Mouse (Mus musculus) left cerebral cortex, adult 11 months (tissue): ENCODE measurements around the gene Susd2.

Experiments
- DNase-seq: peaks from one replicate; pipeline ENCODE4 v3.0.0; 2022; ENCODE audit warnings: low spot score

The Susd2 gene

GRCm38 (mm10) chr10:75625920-75626319 lies 17.9 kb downstream of the Susd2 start:
- no peak for DNase-seq

- no peak for DNase-seq
Measured at GRCm38 (mm10) chr10:75620818-75621217, 23.0 kb downstream of the Susd2 start.

GRCm38 (mm10) chr10:75616044-75616443 lies 27.8 kb downstream of the Susd2 start:
- no peak for DNase-seq

DNA sequence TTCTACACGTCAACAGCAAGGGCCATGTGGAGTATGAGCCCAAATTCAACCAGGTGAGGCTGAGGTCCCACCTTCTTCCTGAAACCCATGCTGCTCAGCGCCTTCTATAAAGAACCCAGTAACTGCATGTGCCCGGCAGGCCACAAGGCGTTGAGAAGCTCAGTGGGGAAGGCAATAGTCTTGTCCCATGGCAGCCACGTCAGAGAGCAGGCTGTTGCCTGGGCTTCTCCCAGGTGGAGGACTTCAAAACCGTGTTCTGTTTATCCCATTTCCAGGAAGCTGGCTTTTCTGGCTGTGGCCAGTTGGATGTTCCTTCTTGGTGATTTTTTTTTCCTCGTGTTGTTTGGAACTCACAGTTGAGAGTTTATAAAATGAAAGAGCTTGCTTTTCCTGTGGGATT lies 33.3 kb downstream of the Susd2 start:
- no peak for DNase-seq

DNA sequence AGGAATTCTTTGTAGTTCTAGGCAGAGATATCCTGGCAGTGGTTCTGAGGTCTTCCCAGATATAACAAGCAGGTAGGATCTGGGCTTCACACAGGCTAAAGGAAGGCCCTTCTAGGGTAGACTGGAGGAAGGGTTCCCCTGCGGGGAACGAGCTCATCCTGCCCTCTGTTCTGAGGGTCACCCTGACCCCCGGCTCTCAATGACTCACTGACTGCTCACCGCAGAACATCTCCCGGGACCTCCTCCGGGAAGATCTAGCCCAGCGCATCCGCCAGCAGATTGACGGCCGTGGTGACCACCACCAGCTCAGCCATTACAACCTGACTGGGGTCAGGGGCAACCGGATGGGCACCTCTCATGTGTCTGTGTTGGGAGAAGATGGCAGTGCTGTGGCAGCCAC lies 34.8 kb downstream of the Susd2 start:
- DNase-seq: no peak

DNA sequence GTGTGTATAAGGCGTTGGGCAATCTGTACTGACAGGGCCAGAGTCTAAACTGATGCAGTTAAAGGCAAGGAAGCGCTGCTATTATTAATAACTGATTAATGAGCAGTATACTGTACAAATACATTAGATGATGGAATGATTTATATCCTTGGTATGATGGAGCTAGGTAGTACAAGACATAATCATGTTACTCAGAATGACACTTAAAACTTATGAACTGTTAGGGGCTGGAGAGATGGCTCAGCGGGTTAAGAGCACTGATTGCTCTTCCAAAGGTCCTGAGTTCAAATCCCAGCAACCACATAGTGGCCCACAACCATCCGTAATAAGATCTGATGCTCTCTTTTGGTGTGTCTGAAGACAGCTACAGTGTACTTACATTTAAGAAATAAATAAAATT lies 36.6 kb downstream of the Susd2 start:
- DNase-seq: no peak

- DNase-seq: no peak
Measured at GRCm38 (mm10) chr10:75605162-75605846, 38.5 kb downstream of the Susd2 start.

GRCm38 (mm10) chr10:75600189-75600730 lies 43.5 kb downstream of the Susd2 start:
- DNase-seq: no peak

- DNase-seq: no peak
Measured at GRCm38 (mm10) chr10:75595981-75596380, 47.8 kb downstream of the Susd2 start.

DNA sequence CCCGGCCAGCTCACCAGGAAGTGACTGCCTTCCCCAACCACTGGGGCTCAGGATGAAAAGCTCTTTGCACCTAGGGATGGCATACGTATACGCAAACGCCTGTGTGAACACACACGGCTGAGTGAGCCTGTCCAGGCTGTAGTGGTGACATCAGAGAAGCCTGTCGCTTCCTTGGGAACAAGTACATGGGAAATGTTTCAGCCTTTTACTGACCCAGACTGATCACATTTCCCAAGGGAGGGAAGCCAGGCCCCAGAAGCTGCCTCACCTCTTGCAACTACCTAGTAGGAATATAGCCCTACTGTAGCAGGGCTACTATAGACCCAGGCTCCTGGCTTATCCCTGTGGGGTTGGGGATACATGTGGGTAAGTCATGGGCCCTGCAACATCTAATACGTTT lies 51.2 kb downstream of the Susd2 start:
- no peak for DNase-seq

- DNase-seq: no peak
Measured at GRCm38 (mm10) chr10:75591211-75591894, 52.5 kb downstream of the Susd2 start.

GRCm38 (mm10) chr10:75589651-75590050 lies 54.2 kb downstream of the Susd2 start:
- DNase-seq: no peak

DNA sequence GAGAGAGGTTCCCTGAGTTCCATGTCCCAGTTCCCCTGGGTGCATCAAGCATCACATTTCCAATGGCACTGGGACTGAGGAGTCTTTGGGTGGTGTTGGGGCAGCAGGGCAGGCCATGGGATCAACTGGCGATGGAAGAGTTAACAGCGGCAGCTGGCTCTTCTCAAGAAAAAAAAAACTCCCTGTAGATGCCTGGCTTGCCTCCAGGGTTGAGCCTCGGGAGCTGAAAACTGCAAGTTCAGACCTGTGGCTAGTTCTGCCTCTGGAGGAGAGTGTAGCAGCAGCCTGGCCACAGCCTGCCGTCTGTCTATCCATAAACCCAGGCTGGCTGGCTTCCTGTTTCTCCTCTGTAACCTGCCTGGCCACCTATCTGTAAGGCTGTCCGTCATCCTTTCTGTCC lies 54.7 kb downstream of the Susd2 start, which contains the start of gene Ggt5:
TSS of gene Ggt5 (plus strand) at position 212 of the 400 bp plus-strand sequence.
- DNase-seq: no peak

DNA sequence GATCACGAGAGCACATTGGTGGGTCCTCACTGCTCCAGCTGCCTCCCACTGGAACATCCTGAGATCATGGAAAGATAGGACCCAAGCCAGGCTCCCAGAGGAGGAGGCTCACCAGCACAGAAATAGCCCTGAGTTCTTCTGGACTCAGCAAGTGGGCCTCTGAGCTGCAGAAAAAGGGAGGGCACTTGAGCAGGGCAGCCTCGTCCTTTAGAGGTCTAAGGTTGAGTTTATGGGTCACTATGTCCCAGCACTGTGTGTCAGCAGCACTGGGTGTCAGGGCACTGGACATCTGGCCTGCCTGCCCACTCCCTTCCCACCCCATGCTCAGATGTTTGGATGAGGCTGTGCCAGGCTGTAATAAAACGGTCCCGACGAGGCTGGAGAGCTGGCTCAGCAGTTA lies 55.5 kb downstream of the Susd2 start:
- no peak for DNase-seq

- no peak for DNase-seq
Measured at GRCm38 (mm10) chr10:75587781-75588180, 56.0 kb downstream of the Susd2 start.
